Mouse (Mus musculus) cerebellum, adult 2 months (tissue): ENCODE data around the gene Tspan12.

Experiments used
- CTCF ChIP-seq: fragments of 200-500 bp; IDR thresholded peaks from 2 replicates; pipeline ENCODE4 v1.5.1; 2011; ENCODE audit warnings: low read depth, mild to moderate bottlenecking, control low read depth, low read length, moderate library complexity, borderline replicate concordance; ENCODE audit not compliant: insufficient read depth
- POLR2A ChIP-seq: fragments of 200-500 bp; IDR thresholded peaks from 2 replicates; pipeline ENCODE4 v1.6.1; 2011; ENCODE audit warnings: low read length, control low read depth, borderline replicate concordance; ENCODE audit not compliant: insufficient read depth

DNA sequence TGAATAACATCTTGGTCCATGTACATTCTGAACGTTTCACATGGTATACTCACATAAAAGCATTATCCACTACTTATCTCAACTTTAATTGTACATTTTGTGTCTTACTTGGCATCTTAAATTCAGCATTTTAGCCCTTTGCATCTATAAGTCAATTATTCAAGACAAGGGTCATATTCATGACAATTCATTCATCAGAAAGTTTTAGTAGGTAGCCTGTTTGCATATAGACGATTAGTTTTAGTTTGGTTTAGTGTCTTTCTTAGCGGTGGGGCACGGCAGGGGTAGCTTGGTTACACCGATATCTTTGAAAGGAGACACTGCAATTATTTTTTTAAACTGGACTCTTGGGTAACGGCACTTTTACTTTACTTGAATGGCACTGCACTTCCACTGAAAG is 21.4 kb downstream of the Tspan12 start:
- TF ChIP-seq POLR2A = no peak
- no peak for TF ChIP-seq CTCF
